Mouse (Mus musculus) hindbrain, embryonic 12.5 days (tissue): ENCODE data around the gene Hand2. TPM values are rescaled to one million over a fixed set of nuclear protein-coding genes. Genes with fewer than 3 reads are reported as not detected.

Experiments used
- ATAC-seq: fragments of 200-750 bp; cut with Nextera tagmentation; 2 replicates; pipeline ENCODE4 v1.8.0; 2017; ENCODE audit warnings: moderate TSS enrichment; ENCODE audit not compliant: low FRiP score
- H3K27ac ChIP-seq: fragments of 300-500 bp; sonication (generic); 2 replicates; pipeline ENCODE4 v1.5.1; 2016; ENCODE audit warnings: mild to moderate bottlenecking
- H3K27me3 ChIP-seq: fragments of 300-500 bp; sonication (generic); 2 replicates; pipeline ENCODE4 v1.6.1; 2016; ENCODE audit warnings: mild to moderate bottlenecking
- H3K36me3 ChIP-seq: fragments of 300-500 bp; sonication (generic); 2 replicates; pipeline ENCODE4 v1.6.1; 2016; ENCODE audit warnings: mild to moderate bottlenecking
- H3K4me1 ChIP-seq: fragments of 300-500 bp; sonication (generic); 2 replicates; pipeline ENCODE4 v1.6.1; 2016
- H3K4me2 ChIP-seq: fragments of 300-500 bp; sonication (generic); replicated peaks from 2 replicates; pipeline ENCODE4 v1.6.1; 2016; ENCODE audit warnings: mild to moderate bottlenecking
- H3K4me3 ChIP-seq: fragments of 300-500 bp; sonication (generic); 2 replicates; pipeline ENCODE4 v1.5.1; 2016; ENCODE audit warnings: mild to moderate bottlenecking
- H3K9ac ChIP-seq: fragments of 300-500 bp; sonication (generic); 2 replicates; pipeline ENCODE4 v1.6.1; 2016; ENCODE audit warnings: mild to moderate bottlenecking, moderate library complexity
- H3K9me3 ChIP-seq: fragments of 300-500 bp; sonication (generic); replicated peaks from 2 replicates; pipeline ENCODE4 v1.6.1; 2016; ENCODE audit warnings: mild to moderate bottlenecking
- WGBS: fragments of 180-500 bp; shearing (Covaris S2); methylation state at CpG from one replicate; pipeline ENCODE4 v1.1.7; 2016; 5-methylcytosine and 5-hydroxymethylcytosine counted together
- polyA plus RNA-seq: library from polyadenylated mRNA; unstranded; fragments of >200 nt; fragmentation: Nextera tagmentation; extraction: Ambion mirVana; gene quantifications from 2 replicates; pipeline ENCODE4 v1.2.1, GENCODE M21; 2016

Gene Hand2
- polyA plus RNA-seq, 1 experiment from 2014 or later = not detected

DNA sequence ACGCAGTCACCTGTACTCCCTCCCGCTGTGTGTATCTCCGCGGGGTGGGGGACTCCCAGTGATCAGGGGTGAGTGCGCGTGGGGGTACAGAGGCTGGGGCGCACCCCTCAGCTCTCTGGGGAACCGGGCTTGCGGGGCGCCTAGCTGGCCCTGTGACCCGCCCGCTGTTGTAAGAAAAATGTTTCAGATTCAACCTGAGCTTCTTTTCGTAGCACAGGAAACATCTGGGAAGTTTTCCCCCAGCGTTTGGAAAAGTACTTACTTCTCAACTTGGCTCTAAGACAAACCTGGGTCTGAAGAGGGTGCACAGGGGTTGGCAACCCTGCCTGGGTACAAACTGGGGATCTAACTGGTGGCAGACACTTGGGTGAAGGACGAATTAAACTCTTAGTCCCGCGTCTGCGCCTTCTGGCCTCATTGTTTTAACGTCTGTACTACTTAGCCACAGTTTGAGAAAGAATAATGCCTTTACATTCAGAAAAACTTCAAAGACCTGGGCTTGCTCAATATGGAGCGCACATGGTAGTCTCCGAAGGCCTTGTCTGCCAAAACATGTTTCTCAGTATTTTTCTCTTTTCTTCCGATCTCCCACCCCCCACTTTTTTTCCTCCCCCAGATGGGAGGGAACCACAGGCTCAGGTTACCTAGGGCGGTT, 28.2 kb downstream of the Hand2 start:
- H3K27me3 ChIP-seq = peaks cover 100% of the 10 kb centered on the region
- 1% methylated on average over 23 of the region's 23 CpGs for WGBS
- no peaks in the 10 kb centered on the region for H3K9me3 ChIP-seq
- H3K36me3 ChIP-seq = no peaks in the 10 kb centered on the region
- no peak overlapping the region for H3K27ac ChIP-seq
- no peak overlapping the region for H3K4me2 ChIP-seq
- ATAC-seq = no peak
- no peaks in the 10 kb centered on the region for H3K4me1 ChIP-seq
- no peak overlapping the region for H3K9ac ChIP-seq
- no peak overlapping the region for H3K4me3 ChIP-seq

DNA sequence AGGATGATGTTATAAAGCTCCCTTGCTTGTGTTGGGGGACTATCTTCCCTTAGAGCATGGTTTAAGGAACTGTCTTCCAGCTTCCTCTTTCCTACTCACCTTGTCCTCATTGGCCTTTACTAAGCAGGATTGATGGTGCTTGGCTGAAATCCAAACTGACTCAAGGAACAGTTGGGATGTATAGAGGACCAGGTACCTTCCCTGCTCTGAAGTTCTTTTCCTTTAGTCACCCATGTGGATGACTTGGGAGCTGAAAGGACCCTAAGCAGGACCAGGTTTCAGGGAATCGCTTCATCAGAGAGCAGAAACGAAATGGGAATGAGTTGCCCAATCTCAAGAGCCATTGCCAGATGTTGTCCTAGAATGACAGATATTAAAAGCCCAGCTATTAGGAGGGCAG, 31.1 kb downstream of the Hand2 start:
- Histone ChIP-seq H3K4me3 (no peak overlapping the region), H3K27ac (no peak overlapping the region), H3K9ac (no peak overlapping the region), H3K4me1 (no peaks in the 10 kb centered on the region), H3K27me3 (peaks cover 89% of the 10 kb centered on the region), H3K36me3 (no peaks in the 10 kb centered on the region), H3K9me3 (no peaks in the 10 kb centered on the region), H3K4me2 (no peak overlapping the region)
- no peak for ATAC-seq
- WGBS = 27% methylated on average over 2 of the region's 2 CpGs

- peak overlapping the region; percentile 15; the same call in 1 of the 2 replicates for H3K9ac ChIP-seq
- H3K9me3 ChIP-seq = no peaks in the 10 kb centered on the region
- peak; percentile 97 for ATAC-seq
- WGBS = under 1% methylated on average over 37 of the region's 37 CpGs
- peak overlapping the region; percentile 40 for H3K4me3 ChIP-seq
- no peaks in the 10 kb centered on the region for H3K4me1 ChIP-seq
- H3K4me2 ChIP-seq = peak overlapping the region; percentile 74
- no peak overlapping the region for H3K27ac ChIP-seq
- peaks cover 71% of the 10 kb centered on the region for H3K27me3 ChIP-seq
- H3K36me3 ChIP-seq = no peaks in the 10 kb centered on the region
Observed at GRCm38 (mm10) chr8:57353346-57354305, 32.8 kb downstream of the Hand2 start.

DNA sequence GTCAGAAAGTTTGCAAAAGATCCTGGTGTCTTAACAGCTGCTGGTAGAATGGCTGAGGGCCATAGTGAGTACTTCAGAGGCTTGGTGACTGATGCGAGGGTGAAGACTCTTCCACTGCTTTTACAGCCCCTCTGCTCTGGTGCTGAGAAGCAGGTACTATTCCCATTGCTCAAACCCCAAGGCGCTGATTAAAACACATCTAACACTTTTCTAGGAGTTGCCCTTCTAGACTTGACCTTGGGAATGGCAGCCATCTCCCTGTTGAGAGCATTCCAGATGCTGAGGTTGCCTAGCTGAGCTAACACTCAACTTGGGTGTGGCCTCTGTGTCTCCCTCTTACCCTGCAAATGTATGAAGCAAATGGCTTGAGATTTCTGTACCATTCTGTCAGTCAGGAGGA, 34.1 kb downstream of the Hand2 start:
- peaks cover 59% of the 10 kb centered on the region for H3K27me3 ChIP-seq

DNA sequence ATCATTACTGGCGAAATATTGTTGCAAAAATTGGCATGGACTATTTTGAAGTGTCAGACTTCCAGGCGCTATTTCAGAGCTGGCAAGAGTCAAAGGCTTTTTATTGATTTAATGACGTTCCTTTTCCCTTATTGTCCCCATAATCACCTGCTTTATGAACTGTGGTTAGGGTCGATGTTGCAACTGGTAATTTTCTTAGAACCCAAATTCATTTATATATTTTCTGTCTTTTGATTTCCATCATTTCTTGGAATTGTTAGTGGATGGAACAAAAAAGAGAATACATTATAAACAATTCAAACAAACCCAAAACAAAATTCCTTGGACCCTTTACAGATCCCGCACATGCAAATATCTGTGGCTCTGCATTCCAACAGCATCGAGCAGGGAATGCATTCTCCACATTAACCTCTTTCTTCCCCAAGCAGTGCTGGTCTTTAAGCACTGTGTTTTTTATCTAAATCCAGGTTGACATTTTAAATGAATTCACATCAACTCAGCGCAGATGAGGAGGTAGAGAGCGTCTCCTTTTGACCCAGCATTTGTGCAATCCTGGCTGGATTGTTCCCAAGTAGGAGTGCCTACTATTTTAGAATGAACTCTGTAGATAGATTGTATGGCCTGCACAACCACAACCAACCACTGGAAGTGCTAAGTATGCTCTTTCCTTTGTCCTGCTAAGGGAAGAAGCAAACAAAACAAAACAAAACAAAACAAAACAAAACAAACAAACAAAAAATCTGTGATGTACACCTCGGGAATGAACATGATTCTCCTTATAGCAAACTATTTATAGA, 35.9 kb downstream of the Hand2 start:
- H3K9me3 ChIP-seq = no peaks in the 10 kb centered on the region
- no peak for ATAC-seq
- H3K27me3 ChIP-seq = peaks cover 40% of the 10 kb centered on the region
- 72% methylated on average over 9 of the region's 9 CpGs for WGBS
- no peak overlapping the region for H3K4me3 ChIP-seq
- no peak overlapping the region for H3K27ac ChIP-seq
- no peaks in the 10 kb centered on the region for H3K4me1 ChIP-seq
- no peak overlapping the region for H3K4me2 ChIP-seq
- H3K36me3 ChIP-seq = no peaks in the 10 kb centered on the region
- H3K9ac ChIP-seq = no peak overlapping the region

More for the DNA sequence above, 34.1 kb downstream of the Hand2 start:
- WGBS = 58% methylated on average over 2 of the region's 2 CpGs
- no peaks in the 10 kb centered on the region for H3K4me1 ChIP-seq
- H3K9me3 ChIP-seq = no peaks in the 10 kb centered on the region
- no peak overlapping the region for H3K9ac ChIP-seq
- no peak overlapping the region for H3K4me3 ChIP-seq
- H3K4me2 ChIP-seq = no peak overlapping the region
- no peak for ATAC-seq
- H3K27ac ChIP-seq = no peak overlapping the region
- no peaks in the 10 kb centered on the region for H3K36me3 ChIP-seq

- Histone ChIP-seq H3K36me3 (no peaks in the 10 kb centered on the region), H3K4me1 (no peaks in the 10 kb centered on the region), H3K9ac (no peak overlapping the region), H3K27me3 (peaks cover 7% of the 10 kb centered on the region), H3K9me3 (no peaks in the 10 kb centered on the region), H3K27ac (no peak overlapping the region), H3K4me2 (no peak overlapping the region), H3K4me3 (no peak overlapping the region)
- ATAC-seq = no peak
- 72% methylated on average over 2 of the region's 2 CpGs for WGBS
Observed at GRCm38 (mm10) chr8:57360493-57360892, 39.7 kb downstream of the Hand2 start.

DNA sequence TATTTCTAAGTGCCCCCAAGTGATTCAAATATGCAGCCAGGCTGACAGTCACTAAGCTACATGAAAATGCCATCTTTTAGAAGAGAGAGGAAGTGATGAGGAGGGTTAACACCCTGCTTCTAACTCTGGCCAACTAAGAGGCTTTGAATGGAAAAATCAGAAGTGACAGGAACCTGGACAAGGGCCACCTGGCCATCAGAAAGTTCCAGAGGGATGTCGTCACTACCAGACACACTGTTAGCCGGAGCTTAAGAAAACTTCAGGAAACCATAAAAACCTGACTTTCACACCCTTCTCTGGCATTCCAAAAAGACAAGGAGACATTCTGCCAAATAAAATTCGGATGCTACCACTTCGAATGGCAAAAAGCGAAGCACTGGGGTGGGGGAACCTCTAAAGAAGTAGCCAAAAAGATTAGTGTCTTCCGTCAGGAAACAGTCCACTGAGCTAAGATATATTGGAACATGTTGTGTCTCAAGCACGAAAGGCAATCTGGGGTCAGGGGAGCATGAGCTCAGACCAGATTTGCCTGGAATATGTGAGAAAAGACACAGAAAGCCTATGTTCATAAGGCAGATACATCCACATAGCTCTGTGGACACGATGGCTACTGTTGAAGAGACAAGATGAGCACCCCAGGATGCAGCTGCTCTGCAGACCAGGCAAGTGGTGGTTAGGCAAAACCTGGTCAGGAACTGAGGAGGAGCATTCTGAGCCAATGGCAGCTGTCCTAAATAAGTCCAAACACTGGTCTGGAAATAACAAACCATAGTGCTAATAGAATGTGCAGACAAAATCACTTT, 40.4 kb downstream of the Hand2 start:
- H3K36me3 ChIP-seq = no peaks in the 10 kb centered on the region
- H3K27me3 ChIP-seq = 0 out of 2 replicates have a peak, but pooled peaks cover 2% of the 10 kb centered on the region
- no peak overlapping the region for H3K4me3 ChIP-seq
- no peak overlapping the region for H3K9ac ChIP-seq
- no peak overlapping the region for H3K4me2 ChIP-seq
- H3K9me3 ChIP-seq = no peaks in the 10 kb centered on the region
- ATAC-seq = no peak
- 82% methylated on average over 8 of the region's 8 CpGs for WGBS
- H3K27ac ChIP-seq = no peak overlapping the region
- no peaks in the 10 kb centered on the region for H3K4me1 ChIP-seq

DNA sequence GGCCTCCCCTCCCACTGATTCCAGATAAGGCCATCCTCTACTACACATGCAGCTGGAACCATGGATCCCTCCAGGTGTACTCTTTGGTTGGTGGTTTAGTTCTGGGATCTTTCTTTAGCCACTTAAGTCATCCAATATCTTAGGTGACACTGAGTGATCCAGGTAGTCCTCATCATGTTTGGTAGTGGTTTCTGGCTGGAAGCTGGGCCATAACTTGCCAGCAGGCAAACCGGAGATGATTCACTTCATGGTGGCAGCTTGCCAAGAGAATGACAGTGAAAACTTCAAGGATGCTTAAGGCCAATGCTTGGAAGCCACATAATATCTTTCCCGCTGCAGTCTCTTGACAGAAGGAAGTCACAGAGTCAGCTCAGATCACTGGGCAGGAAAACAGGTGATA, 42.1 kb downstream of the Hand2 start:
- Histone ChIP-seq H3K4me1 (no peaks in the 10 kb centered on the region), H3K4me3 (no peak overlapping the region), H3K27ac (no peak overlapping the region), H3K27me3 (no peaks in the 10 kb centered on the region), H3K4me2 (no peak overlapping the region), H3K9me3 (no peaks in the 10 kb centered on the region), H3K9ac (no peak overlapping the region), H3K36me3 (no peaks in the 10 kb centered on the region)
- no peak for ATAC-seq
- WGBS = 82% methylated on average over 2 of the region's 2 CpGs

DNA sequence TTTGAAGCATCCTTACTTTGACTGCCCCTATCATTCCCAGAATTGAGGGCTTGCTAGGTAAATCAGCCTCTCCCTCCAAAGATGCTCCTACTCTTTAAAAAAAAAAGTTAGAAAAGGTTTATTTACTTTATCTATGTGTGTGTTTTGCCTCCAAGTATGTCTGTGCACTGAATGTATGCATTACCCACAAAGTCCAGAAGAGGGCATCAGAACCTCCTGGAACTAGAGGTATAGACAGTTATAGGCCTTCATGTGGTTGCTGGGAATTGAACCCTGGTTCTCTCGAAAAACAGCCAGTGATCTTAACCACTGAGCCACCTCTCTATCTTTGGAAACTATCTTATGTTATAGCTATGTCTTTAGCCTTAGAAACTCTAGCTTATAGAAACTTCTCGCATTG, 53.3 kb downstream of the Hand2 start:
- no peak overlapping the region for H3K9ac ChIP-seq
- no peak overlapping the region for H3K4me3 ChIP-seq
- no peak overlapping the region for H3K27ac ChIP-seq
- no peaks in the 10 kb centered on the region for H3K9me3 ChIP-seq
- H3K4me1 ChIP-seq = no peaks in the 10 kb centered on the region
- H3K36me3 ChIP-seq = no peaks in the 10 kb centered on the region
- 86% methylated on average over 2 of the region's 2 CpGs for WGBS
- no peak for ATAC-seq
- H3K4me2 ChIP-seq = no peak overlapping the region
- H3K27me3 ChIP-seq = no peaks in the 10 kb centered on the region
